Mouse (Mus musculus) heart, postnatal 0 days (tissue): ENCODE data around the gene Nav1.

Experiments used
- CTCF ChIP-seq: IDR thresholded peaks from 2 replicates; pipeline ENCODE4 v1.5.1; 2016; ENCODE audit warnings: antibody characterized with exemption, control low read depth, low read depth
- EP300 ChIP-seq: IDR thresholded peaks from 2 replicates; pipeline ENCODE4 v1.6.1; 2016; ENCODE audit warnings: antibody characterized with exemption, low read depth

DNA sequence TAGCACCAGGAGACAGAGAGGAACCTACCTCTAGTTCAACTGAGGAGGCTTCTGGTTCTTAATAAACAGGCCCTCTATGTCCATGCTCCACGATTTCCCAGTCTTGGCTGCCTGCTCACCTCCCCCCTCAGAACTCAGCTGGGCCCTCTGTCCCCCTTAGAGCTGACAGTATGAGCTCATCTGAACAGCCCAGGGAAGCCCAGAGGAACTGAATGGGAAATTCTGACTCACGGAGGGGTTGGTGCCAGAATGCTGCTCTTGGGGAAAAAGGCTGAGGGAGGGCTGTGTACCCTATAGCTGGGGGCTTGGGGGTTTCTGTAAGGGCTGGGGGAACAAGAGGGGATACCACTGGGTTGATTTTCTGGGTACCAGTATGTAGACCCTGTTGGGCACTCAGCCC, 70.8 kb downstream of the Nav1 start:
- TF ChIP-seq EP300 (no peak), CTCF (no peak)
